Mouse (Mus musculus) testis, adult 2 months (tissue): ENCODE results near the gene Tbxas1.

Experiments used
- CTCF ChIP-seq: fragments of 200-500 bp; IDR thresholded peaks from 2 replicates; pipeline ENCODE4 v1.5.1; 2012; ENCODE audit warnings: low read depth, mild to moderate bottlenecking, inconsistent platforms, low read length, moderate library complexity; ENCODE audit not compliant: control insufficient read depth, insufficient read depth, insufficient replicate concordance
- POLR2A ChIP-seq: fragments of 200-500 bp; IDR thresholded peaks from 2 replicates; pipeline ENCODE4 v1.6.1; 2012; ENCODE audit warnings: low read depth, mild to moderate bottlenecking, inconsistent platforms, low read length, moderate library complexity; ENCODE audit not compliant: control insufficient read depth

- no peak for TF ChIP-seq POLR2A
- TF ChIP-seq CTCF, result no peak
These were observed 51.1 kb downstream of the Tbxas1 start for GRCm38 (mm10) chr6:38926135-38926962.
